Mouse (Mus musculus) midbrain, embryonic 13.5 days (tissue): ENCODE measurements around the gene D930007J09Rik. TPM values are rescaled to one million over a fixed set of nuclear protein-coding genes. Genes with fewer than 3 reads are reported as not detected.

Experiments used
- ATAC-seq: fragments of 200-750 bp; cut with Nextera tagmentation; 2 replicates; pipeline ENCODE4 v1.8.0; 2017; ENCODE audit warnings: mild to moderate bottlenecking, moderate TSS enrichment, moderate library complexity
- H3K27ac ChIP-seq: fragments of 300-500 bp; sonication (generic); 2 replicates; pipeline ENCODE4 v1.5.1; 2015; ENCODE audit warnings: inconsistent platforms, mild to moderate bottlenecking, moderate library complexity
- H3K27me3 ChIP-seq: fragments of 300-500 bp; sonication (generic); 2 replicates; pipeline ENCODE4 v1.6.1; 2015; ENCODE audit warnings: mild to moderate bottlenecking, inconsistent platforms
- H3K36me3 ChIP-seq: fragments of 300-500 bp; sonication (generic); 2 replicates; pipeline ENCODE4 v1.6.1; 2015; ENCODE audit warnings: mild to moderate bottlenecking, inconsistent platforms
- H3K4me1 ChIP-seq: fragments of 300-500 bp; sonication (generic); replicated peaks from 2 replicates; pipeline ENCODE4 v1.6.1; 2015; ENCODE audit warnings: inconsistent platforms
- H3K4me2 ChIP-seq: fragments of 300-500 bp; sonication (generic); replicated peaks from 2 replicates; pipeline ENCODE4 v1.6.1; 2015; ENCODE audit warnings: moderate library complexity, mild to moderate bottlenecking, inconsistent platforms
- H3K4me3 ChIP-seq: fragments of 300-500 bp; sonication (generic); replicated peaks from 2 replicates; pipeline ENCODE4 v1.5.1; 2015; ENCODE audit warnings: mild to moderate bottlenecking, inconsistent platforms
- H3K9ac ChIP-seq: fragments of 300-500 bp; sonication (generic); replicated peaks from 2 replicates; pipeline ENCODE4 v1.6.1; 2015; ENCODE audit warnings: mild to moderate bottlenecking, inconsistent platforms
- H3K9me3 ChIP-seq: fragments of 300-500 bp; sonication (generic); 2 replicates; pipeline ENCODE4 v1.6.1; 2016; ENCODE audit warnings: mild to moderate bottlenecking, inconsistent platforms
- WGBS: fragments of 180-500 bp; shearing (Covaris S2); methylation state at CpG from one replicate; pipeline ENCODE4 v1.1.7; 2015; 5-methylcytosine and 5-hydroxymethylcytosine counted together
- polyA plus RNA-seq: library from polyadenylated mRNA; unstranded; fragments of >200 nt; fragmentation: Nextera tagmentation; extraction: Ambion mirVana; gene quantifications from 2 replicates; pipeline ENCODE4 v1.2.1, GENCODE M21; 2015

Gene D930007J09Rik
- polyA plus RNA-seq, 1 experiment from 2014 or later = not detected

DNA sequence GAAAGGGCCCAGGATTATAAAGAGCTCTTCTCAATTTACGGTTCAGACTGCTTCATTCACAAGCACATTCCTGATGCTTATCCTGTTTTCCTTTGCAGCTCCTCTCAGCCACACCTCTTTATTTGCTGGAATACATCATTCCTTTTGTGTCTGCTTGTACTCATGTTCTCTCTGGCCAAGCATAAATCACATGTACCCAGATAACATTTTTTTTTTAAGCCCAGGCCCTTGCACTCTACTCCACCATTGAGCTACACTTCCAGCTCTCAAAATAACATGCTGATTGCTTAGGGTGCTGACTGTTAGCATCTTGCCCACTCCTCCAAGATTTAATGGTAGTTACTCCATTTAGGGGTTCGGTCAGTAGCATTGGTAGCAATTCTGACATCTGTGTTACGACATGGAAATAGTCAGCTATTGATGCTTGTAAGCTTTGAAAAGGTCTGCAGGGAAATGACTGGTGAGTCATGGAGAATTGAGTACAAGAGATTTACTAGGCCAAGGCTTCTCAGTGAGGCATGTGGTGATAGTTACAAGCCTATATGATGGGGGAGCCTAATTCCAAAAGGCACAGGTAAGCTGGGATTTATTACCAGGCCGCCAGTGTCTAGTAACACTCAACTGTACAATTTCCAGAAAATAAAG, 1.2 kb upstream of the D930007J09Rik start:
- Histone ChIP-seq H3K27me3 (no peaks in the 10 kb centered on the region), H3K36me3 (peaks cover 20% of the 10 kb centered on the region), H3K9ac (peak overlapping the region; percentile 77), H3K4me3 (peak overlapping the region; percentile 83), H3K9me3 (no peaks in the 10 kb centered on the region), H3K4me2 (peak overlapping the region; percentile 83), H3K27ac (no peak overlapping the region), H3K4me1 (peaks cover 41% of the 10 kb centered on the region)
- ATAC-seq = no peak
- 62% methylated on average over 4 of the region's 4 CpGs for WGBS

DNA sequence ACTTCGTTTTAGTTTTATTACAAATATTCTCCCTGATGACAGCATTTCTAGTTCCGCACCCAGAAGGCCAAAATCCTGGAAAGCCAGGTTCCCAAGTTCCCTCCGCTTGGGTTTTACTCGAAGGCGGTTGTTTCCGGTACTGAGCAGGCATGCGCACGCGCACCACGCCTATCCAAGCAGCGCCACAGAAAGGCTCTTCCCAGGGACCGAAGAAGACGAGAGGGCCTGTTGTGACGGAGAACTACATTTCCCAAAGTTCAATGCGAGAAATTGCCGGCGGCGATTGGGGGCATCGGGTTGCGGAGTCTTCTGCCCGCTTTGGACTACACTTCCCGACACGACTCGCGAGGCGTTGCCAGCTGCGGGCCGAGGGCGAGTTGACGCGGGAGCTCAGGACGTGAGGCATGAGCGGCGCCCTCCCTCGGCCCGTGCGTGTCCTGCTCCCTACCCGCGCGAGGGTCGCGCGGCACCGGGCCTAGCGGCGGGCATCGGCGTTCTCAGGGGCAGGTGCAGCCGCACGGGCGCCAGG, 892 bp downstream of the D930007J09Rik start, which contains the start of gene Wrnip1:
Gene Wrnip1 (plus strand): TSS at position 346 of the 529 bp plus-strand sequence.
- peak; percentile 99 for ATAC-seq
- H3K27me3 ChIP-seq = no peaks in the 10 kb centered on the region

GRCm38 (mm10) chr13:32800859-32801258, 1.8 kb downstream of the D930007J09Rik start:
- peak overlapping the region; percentile 50 for H3K4me2 ChIP-seq
- H3K27me3 ChIP-seq = no peaks in the 10 kb centered on the region
- H3K4me1 ChIP-seq = peaks cover 29% of the 10 kb centered on the region
- peak overlapping the region; percentile 83 for H3K4me3 ChIP-seq
- no peaks in the 10 kb centered on the region for H3K36me3 ChIP-seq
- ATAC-seq = no peak
- H3K27ac ChIP-seq = no peak overlapping the region
- peak overlapping the region; percentile 56; the same call in 1 of the 2 replicates for H3K9ac ChIP-seq
- no peaks in the 10 kb centered on the region for H3K9me3 ChIP-seq

More for the DNA sequence above, 892 bp downstream of the D930007J09Rik start, which contains the start of gene Wrnip1:
- peak within 1 kb of the TSS; percentile 83 for H3K4me3 ChIP-seq
- H3K9me3 ChIP-seq = no peaks in the 10 kb centered on the region
- peak within 1 kb of the TSS; percentile 82 for H3K27ac ChIP-seq
- under 1% methylated on average over 50 of the region's 51 CpGs for WGBS
- H3K4me2 ChIP-seq = peak within 1 kb of the TSS; percentile 83
- H3K4me1 ChIP-seq = peaks cover 31% of the 10 kb centered on the region
- H3K36me3 ChIP-seq = peaks cover 6% of the 10 kb centered on the region
- H3K9ac ChIP-seq = peak within 1 kb of the TSS; percentile 77

GRCm38 (mm10) chr13:32799131-32799530, 3.5 kb downstream of the D930007J09Rik start:
- no peaks in the 10 kb centered on the region for H3K36me3 ChIP-seq
- H3K4me2 ChIP-seq = no peak overlapping the region
- H3K9ac ChIP-seq = no peak overlapping the region
- 74% methylated on average over 2 of the region's 2 CpGs for WGBS
- no peaks in the 10 kb centered on the region for H3K9me3 ChIP-seq
- H3K27me3 ChIP-seq = no peaks in the 10 kb centered on the region
- H3K4me1 ChIP-seq = peaks cover 18% of the 10 kb centered on the region
- no peak overlapping the region for H3K27ac ChIP-seq
- no peak overlapping the region for H3K4me3 ChIP-seq
- no peak for ATAC-seq

DNA sequence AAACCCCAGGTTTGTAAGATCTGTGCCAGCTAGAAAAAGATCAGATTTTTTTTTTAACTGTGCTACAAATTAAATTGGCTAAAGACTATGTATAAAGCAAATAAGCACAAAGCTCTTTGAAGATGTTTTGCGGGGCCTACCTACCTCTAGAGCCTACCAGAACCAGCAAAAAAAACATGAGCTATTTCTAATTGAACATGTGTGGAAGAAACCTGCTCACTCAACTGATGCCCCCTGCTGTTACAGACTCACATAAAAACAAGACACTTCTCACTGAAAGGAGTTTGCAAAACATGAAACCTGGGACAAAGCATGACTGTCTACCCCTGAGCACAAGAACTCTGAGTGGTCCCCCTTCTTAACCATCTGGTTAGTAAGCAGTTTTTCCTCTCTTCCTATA, 5.6 kb downstream of the D930007J09Rik start:
- Histone ChIP-seq H3K4me3 (no peak overlapping the region), H3K36me3 (no peaks in the 10 kb centered on the region), H3K4me2 (no peak overlapping the region), H3K4me1 (peaks cover 6% of the 10 kb centered on the region; the same call in 1 of the 2 replicates), H3K27me3 (no peaks in the 10 kb centered on the region), H3K27ac (no peak overlapping the region), H3K9me3 (no peaks in the 10 kb centered on the region), H3K9ac (no peak overlapping the region)
- no peak for ATAC-seq
- 86% methylated on average over 1 of the region's 1 CpGs for WGBS

DNA sequence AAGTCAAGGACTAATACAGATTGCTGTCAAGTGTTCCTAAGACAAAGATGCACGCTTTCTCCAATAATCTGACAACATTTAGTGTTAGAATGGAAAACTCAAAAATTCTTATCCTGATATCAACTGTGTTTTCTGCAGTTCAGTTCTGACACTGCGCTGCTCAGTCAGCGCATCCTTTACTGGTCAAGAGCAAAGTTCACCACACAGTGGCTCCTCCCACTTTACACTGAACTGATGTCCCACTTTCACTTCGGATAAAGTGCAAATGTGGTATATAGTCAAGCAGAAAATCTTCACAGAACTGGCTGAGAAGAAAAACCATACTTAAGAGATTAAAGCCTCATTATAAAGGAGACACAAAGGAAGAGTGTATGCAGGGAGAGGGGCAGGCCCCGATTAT, 7.5 kb downstream of the D930007J09Rik start:
- Histone ChIP-seq H3K27ac (no peak overlapping the region), H3K36me3 (no peaks in the 10 kb centered on the region), H3K9me3 (no peaks in the 10 kb centered on the region), H3K27me3 (no peaks in the 10 kb centered on the region), H3K4me2 (no peak overlapping the region), H3K4me1 (no peaks in the 10 kb centered on the region), H3K4me3 (no peak overlapping the region), H3K9ac (no peak overlapping the region)
- 87% methylated on average over 5 of the region's 5 CpGs for WGBS
- ATAC-seq = no peak

DNA sequence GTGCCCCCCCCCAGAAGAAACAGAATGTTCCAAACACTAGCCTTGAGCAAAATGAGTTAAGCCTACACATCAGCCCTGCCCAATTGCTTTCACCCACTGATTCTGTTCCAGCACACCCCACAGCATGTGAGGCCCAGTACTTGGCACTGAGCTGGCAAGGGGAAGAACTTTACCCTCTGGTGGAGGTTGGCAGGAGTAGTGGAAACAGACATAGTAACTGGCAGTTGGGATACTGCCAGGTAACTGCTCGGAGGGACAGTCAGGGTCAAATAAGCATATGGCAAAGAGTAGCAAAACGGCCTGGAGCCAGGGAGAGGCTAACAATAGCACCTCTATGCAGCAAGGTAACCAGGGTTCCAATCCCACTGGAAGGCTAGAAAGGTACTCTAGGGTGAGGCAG, 8.0 kb downstream of the D930007J09Rik start:
- 83% methylated on average over 2 of the region's 2 CpGs for WGBS
- Histone ChIP-seq H3K9ac (no peak overlapping the region), H3K4me2 (no peak overlapping the region), H3K4me3 (no peak overlapping the region), H3K27ac (no peak overlapping the region), H3K9me3 (no peaks in the 10 kb centered on the region), H3K36me3 (no peaks in the 10 kb centered on the region), H3K27me3 (no peaks in the 10 kb centered on the region), H3K4me1 (no peaks in the 10 kb centered on the region)
- no peak for ATAC-seq

- H3K4me3 ChIP-seq = no peak overlapping the region
- no peaks in the 10 kb centered on the region for H3K27me3 ChIP-seq
- H3K4me1 ChIP-seq = no peaks in the 10 kb centered on the region
- ATAC-seq = no peak
- no peak overlapping the region for H3K27ac ChIP-seq
- no peaks in the 10 kb centered on the region for H3K36me3 ChIP-seq
- WGBS = 83% methylated on average over 4 of the region's 4 CpGs
- no peaks in the 10 kb centered on the region for H3K9me3 ChIP-seq
- no peak overlapping the region for H3K4me2 ChIP-seq
- no peak overlapping the region for H3K9ac ChIP-seq
These were observed 12.9 kb downstream of the D930007J09Rik start for GRCm38 (mm10) chr13:32789781-32790180.

DNA sequence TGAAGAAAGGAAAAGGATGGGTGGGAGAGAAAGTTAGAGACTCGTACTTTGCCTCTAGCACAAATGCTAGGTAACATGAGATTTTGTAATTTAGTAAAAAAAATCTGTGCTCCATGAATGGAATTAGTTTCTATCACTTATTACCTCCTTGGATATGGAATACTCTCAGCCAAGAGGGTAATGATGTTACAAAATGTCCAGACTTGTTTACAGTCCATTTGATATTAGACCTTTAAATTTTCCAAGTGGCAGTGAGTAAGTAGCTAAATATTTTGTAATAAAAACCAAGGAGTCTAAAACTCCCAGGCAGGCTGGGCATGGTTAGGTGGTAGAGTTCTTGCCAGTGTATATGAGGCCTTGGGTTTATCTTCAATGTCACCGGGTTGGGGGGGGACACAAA, 15.1 kb downstream of the D930007J09Rik start:
- Histone ChIP-seq H3K36me3 (no peaks in the 10 kb centered on the region), H3K9me3 (no peaks in the 10 kb centered on the region), H3K4me2 (no peak overlapping the region), H3K27ac (no peak overlapping the region), H3K9ac (no peak overlapping the region), H3K27me3 (no peaks in the 10 kb centered on the region), H3K4me3 (no peak overlapping the region), H3K4me1 (no peaks in the 10 kb centered on the region)
- 74% methylated on average over 2 of the region's 2 CpGs for WGBS
- no peak for ATAC-seq

- Histone ChIP-seq H3K27ac (no peak within 1 kb of the TSS), H3K27me3 (no peaks in the 10 kb centered on the region), H3K9ac (no peak within 1 kb of the TSS), H3K4me2 (no peak within 1 kb of the TSS), H3K4me3 (no peak within 1 kb of the TSS), H3K4me1 (no peaks in the 10 kb centered on the region), H3K36me3 (no peaks in the 10 kb centered on the region), H3K9me3 (no peaks in the 10 kb centered on the region)
- no peak for ATAC-seq
- WGBS = 88% methylated on average over 8 of the region's 8 CpGs
These were observed 18.8 kb downstream of the D930007J09Rik start, which contains the start of gene Mylk4 for GRCm38 (mm10) chr13:32783816-32784215. Gene Mylk4 (minus strand): TSS chr13:32783954.

GRCm38 (mm10) chr13:32783055-32783454, 19.6 kb downstream of the D930007J09Rik start:
- H3K9me3 ChIP-seq = no peaks in the 10 kb centered on the region
- no peak overlapping the region for H3K27ac ChIP-seq
- no peaks in the 10 kb centered on the region for H3K4me1 ChIP-seq
- 63% methylated on average over 5 of the region's 5 CpGs for WGBS
- ATAC-seq = no peak
- H3K4me2 ChIP-seq = no peak overlapping the region
- no peaks in the 10 kb centered on the region for H3K27me3 ChIP-seq
- no peak overlapping the region for H3K9ac ChIP-seq
- no peaks in the 10 kb centered on the region for H3K36me3 ChIP-seq
- no peak overlapping the region for H3K4me3 ChIP-seq

DNA sequence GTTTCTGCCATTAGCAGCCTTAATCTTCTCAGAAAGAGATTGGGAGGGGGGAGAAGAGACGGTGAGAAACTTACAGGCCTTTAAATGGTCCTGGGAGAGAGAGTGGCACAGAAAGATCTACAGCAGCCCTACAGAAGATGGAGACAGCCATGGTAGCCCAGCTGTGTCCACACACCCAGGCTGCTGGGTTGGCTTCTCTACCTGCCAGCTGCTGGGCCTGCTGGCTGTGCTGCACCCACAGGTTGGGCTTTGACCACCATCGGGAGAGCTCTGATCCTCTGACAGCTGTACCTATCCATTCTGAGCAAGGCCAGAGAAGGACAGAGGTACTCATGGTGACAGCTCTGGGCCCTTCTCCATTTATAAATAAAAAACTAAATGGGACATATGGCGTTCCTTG, 23.8 kb downstream of the D930007J09Rik start:
- Histone ChIP-seq H3K4me1 (no peaks in the 10 kb centered on the region), H3K4me2 (no peak overlapping the region), H3K27me3 (no peaks in the 10 kb centered on the region), H3K4me3 (no peak overlapping the region), H3K9ac (no peak overlapping the region), H3K9me3 (no peaks in the 10 kb centered on the region), H3K36me3 (no peaks in the 10 kb centered on the region), H3K27ac (no peak overlapping the region)
- 74% methylated on average over 3 of the region's 3 CpGs for WGBS
- no peak for ATAC-seq
